Mouse (Mus musculus): ENCODE measurements around the gene Thsd1. TPM values are rescaled to one million over a fixed set of nuclear protein-coding genes. Genes with fewer than 3 reads are reported as not detected.

Thsd1 gene
- polyA plus RNA-seq (2014; fragmentation: Nextera tagmentation; extraction: Ambion mirVana): 17.3 and 17.8 TPM in 2 replicates

DNA sequence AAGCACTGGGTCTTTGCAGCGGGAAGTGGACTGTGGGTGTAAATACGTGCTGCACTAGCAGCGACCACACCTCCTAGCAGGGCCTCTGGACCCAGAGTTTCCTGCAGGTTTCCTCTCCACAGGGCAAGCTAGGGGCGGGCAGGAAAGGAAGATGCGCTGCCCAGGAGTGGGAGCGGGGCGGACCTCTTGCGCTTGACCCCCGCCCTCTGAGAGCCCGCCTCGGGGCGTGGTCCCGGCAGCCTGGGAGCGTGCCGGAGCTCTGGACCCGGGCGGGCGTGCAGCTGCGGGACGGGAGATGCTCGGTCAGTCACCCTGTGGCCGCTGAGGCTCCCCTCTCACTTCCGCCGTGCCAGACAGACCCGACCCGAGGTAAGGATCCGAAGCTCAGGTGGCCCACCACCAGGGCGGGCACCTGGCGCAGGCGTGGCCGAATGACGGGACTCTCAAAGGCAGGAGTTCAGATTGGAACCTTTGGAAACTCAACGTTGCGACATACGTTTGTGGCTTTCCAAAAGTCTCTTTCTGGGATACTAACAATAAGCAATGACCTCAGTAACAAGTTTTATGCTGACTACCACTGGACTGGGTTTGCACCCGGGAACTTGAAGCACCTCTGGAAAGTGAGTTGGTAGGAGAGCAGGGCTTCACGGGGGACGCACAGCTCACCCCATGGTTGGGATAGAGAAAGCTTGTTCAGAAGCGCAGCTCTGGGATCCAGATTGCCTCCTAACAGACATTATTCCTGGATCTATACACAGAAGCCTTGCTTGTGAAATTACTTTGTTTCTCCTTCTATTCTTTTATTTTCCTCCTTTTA is at the start of gene Thsd1:
TSS of gene Thsd1 (plus strand) at position 253 of the 817 bp plus-strand sequence.
- no peaks in the 10 kb centered on the region for H3K36me3 ChIP-seq (ENCODE audit: control insufficient read depth, insufficient read depth, low read length)
- H3K9me3 ChIP-seq (ENCODE audit: control insufficient read depth, low read length): no peaks in the 10 kb centered on the region
- WGBS: 1% methylated on average over 36 of the region's 39 CpGs
- peak; percentile 92 for ATAC-seq (ENCODE audit: insufficient number of reproducible peaks, insufficient read depth, low FRiP score, low read depth)
- peak within 1 kb of the TSS; percentile 69 to 73 for H3K4me3 ChIP-seq (ENCODE audit: control insufficient read depth in 1 of 2, insufficient read depth in 1 of 2, low read depth in 1 of 2, low read length in 2 of 2)
- peaks cover 4% of the 10 kb centered on the region; the same call in 1 of the 2 replicates for H3K27me3 ChIP-seq (ENCODE audit: control insufficient read depth, insufficient read depth, low read length)
- H3K27ac ChIP-seq (replicated peaks in 1 of 2; ENCODE audit: control insufficient read depth in 1 of 2, insufficient read depth in 1 of 2, low read depth in 2 of 2, low read length in 2 of 2): peak within 1 kb of the TSS; percentile 66 to 70
- H3K4me2 ChIP-seq (ENCODE audit: low read length): peak within 1 kb of the TSS; percentile 85
- peak within 1 kb of the TSS; percentile 76 for H3K9ac ChIP-seq (ENCODE audit: low read length)
- no peaks in the 10 kb centered on the region; a peak in 1 of 4 replicates for H3K4me1 ChIP-seq (ENCODE audit: control insufficient read depth in 2 of 2, insufficient read depth in 2 of 2, low read length in 2 of 2)

DNA sequence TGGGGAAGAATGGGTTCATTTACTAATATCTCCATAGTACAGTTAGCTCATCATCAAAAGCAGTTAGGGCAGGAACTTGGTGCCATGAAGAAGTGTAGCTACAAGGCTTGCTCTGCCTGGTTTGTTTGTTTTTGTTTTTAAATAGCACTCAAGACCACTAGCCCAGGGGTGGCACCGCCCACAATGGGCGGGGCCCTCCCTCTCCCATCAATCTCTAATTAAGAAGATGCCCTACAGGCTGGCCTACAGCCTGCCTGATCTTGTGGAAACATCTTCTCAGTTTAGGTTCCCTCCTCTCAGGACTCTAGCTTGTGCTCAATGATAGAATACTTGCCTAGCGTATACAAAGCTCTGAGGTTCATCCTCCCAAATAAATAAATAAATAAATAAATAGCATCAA is 42.2 kb upstream of the Thsd1 start:
- peak overlapping the region; percentile 82 for H3K4me2 ChIP-seq (ENCODE audit: low read length)
- no peaks in the 10 kb centered on the region for H3K27me3 ChIP-seq (ENCODE audit: control insufficient read depth, insufficient read depth, low read length)
- peak overlapping the region in 1 of 2 experiments; percentile 77; a peak in 2 of 4 replicates for H3K27ac ChIP-seq (replicated peaks in 1 of 2; ENCODE audit: control insufficient read depth in 1 of 2, insufficient read depth in 1 of 2, low read depth in 2 of 2, low read length in 2 of 2)
- no peaks in the 10 kb centered on the region for H3K36me3 ChIP-seq (ENCODE audit: control insufficient read depth, insufficient read depth, low read length)
- ATAC-seq (ENCODE audit: insufficient number of reproducible peaks, insufficient read depth, low FRiP score, low read depth): 0 out of 2 replicates have a peak, but pooled peaks have one; percentile 7
- 0% methylated on average over 3 of the region's 3 CpGs for WGBS
- peaks cover 2 to 18% of the 10 kb centered on the region in 2 experiments for H3K4me1 ChIP-seq (ENCODE audit: control insufficient read depth in 2 of 2, insufficient read depth in 2 of 2, low read length in 2 of 2)
- H3K9ac ChIP-seq (ENCODE audit: low read length): peak overlapping the region; percentile 79
- H3K9me3 ChIP-seq (ENCODE audit: control insufficient read depth, low read length): no peaks in the 10 kb centered on the region
- peak overlapping the region; percentile 77 to 100 for H3K4me3 ChIP-seq (ENCODE audit: control insufficient read depth in 1 of 2, insufficient read depth in 1 of 2, low read depth in 1 of 2, low read length in 2 of 2)

DNA sequence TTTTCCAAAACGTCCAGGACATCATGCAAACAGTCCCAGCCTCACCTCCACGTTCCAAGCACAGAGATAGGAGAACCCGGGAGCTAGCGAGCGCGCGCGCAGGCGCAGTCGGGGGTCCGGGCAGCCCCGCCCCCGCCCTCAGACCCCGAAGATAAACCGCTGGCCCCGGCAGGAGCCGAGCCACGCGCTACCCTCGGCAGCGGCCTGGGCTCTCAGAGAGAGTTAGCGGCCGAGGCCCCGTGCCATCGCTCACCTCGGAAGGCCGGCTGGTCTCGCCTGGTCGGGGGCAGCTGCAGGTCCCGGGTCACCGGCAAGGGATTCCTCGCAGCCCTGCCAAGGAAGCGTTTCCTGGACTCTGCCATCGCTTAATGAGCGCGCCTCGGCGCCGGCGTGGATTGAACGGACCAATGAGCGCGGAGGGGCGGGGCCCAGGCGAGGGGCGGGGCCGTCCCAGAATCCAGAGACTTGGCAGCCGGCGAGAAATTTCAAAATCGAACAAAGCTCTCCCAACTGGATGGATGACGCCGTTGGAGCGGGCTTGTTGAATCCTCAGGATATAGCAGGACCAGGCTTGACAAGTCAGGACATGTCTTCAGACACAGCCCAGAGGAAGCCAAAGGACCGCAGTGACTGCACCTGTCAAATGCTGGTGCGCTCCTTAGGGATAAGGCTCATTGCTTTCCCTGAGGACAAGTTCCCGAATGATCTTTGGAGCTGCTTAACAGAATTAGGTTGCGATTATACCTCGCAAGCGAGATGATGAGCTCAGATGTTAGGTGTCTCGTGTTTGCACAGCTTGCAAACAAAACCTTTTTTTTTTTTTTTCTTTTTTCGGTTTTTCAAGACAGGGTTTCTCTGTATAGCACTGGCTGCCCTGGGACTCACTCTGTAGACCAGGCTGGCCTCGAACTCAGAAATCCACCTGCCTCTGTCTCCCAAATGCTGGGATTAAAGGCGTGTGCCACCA is 41.4 kb upstream of the Thsd1 start, which contains the start of gene Ckap2:
TSS of gene Ckap2 (minus strand) at position 389 of the 967 bp plus-strand sequence.
- Histone ChIP-seq H3K36me3 (ENCODE audit: control insufficient read depth, insufficient read depth, low read length) (no peaks in the 10 kb centered on the region), H3K4me1 (ENCODE audit: control insufficient read depth in 2 of 2, insufficient read depth in 2 of 2, low read length in 2 of 2) (peaks cover 2 to 14% of the 10 kb centered on the region in 2 experiments), H3K27me3 (ENCODE audit: control insufficient read depth, insufficient read depth, low read length) (no peaks in the 10 kb centered on the region), H3K27ac (replicated peaks in 1 of 2; ENCODE audit: control insufficient read depth in 1 of 2, insufficient read depth in 1 of 2, low read depth in 2 of 2, low read length in 2 of 2) (peak within 1 kb of the TSS; percentile 77 to 91), H3K4me3 (ENCODE audit: control insufficient read depth in 1 of 2, insufficient read depth in 1 of 2, low read depth in 1 of 2, low read length in 2 of 2) (peak within 1 kb of the TSS; percentile 77 to 100), H3K4me2 (ENCODE audit: low read length) (peak within 1 kb of the TSS; percentile 82), H3K9me3 (ENCODE audit: control insufficient read depth, low read length) (no peaks in the 10 kb centered on the region), H3K9ac (ENCODE audit: low read length) (peak within 1 kb of the TSS; percentile 79)
- ATAC-seq (ENCODE audit: insufficient number of reproducible peaks, insufficient read depth, low FRiP score, low read depth): peak; percentile 92
- WGBS: 4% methylated on average over 63 of the region's 63 CpGs

DNA sequence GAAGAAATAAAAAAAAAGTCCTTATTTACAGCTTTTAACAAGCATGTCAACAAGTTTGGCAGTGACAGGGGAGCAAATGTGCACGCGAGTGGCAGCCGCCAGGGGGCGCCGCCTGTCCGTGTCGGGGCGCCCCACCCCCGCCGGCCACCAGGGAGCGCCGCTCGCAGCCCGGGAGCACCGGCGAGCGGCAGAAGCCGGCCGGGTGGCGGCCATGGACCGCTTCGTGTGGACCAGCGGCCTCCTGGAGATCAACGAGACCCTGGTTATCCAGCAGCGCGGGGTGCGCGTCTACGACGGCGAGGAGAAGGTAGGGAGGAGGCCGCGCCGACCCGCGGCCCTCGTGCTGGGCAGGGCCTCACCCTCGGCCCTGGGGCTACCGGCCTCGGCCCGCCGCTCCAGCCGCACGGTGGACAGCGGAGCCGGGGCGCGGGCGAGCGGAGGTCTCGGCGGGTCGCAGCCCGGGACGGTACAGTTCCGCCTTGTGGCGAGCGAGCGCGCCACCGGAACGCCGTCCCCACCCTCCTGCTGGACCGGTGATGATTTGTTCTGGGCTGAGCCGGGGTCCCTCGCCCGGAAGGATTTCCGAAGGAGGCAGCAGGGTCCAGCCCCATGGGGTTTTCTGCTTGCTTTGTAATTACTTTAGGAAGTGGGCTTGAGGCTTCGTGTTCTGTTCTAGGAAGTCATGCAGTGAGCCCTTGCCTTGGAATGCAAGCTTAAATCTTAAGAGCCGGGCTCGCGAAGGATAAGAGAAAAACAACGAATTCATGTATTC is 34.3 kb upstream of the Thsd1 start, which contains the start of gene Vps36:
TSS of gene Vps36 (plus strand) at position 150 of the 772 bp plus-strand sequence.
- Histone ChIP-seq H3K4me3 (ENCODE audit: control insufficient read depth in 1 of 2, insufficient read depth in 1 of 2, low read depth in 1 of 2, low read length in 2 of 2) (peak within 1 kb of the TSS; percentile 81 to 82), H3K36me3 (ENCODE audit: control insufficient read depth, insufficient read depth, low read length) (no peaks in the 10 kb centered on the region), H3K4me1 (ENCODE audit: control insufficient read depth in 2 of 2, insufficient read depth in 2 of 2, low read length in 2 of 2) (peaks cover 2 to 6% of the 10 kb centered on the region in 2 experiments; a peak in 3 of 4 replicates), H3K9ac (ENCODE audit: low read length) (peak within 1 kb of the TSS; percentile 94), H3K4me2 (ENCODE audit: low read length) (peak within 1 kb of the TSS; percentile 72), H3K27me3 (ENCODE audit: control insufficient read depth, insufficient read depth, low read length) (no peaks in the 10 kb centered on the region), H3K9me3 (ENCODE audit: control insufficient read depth, low read length) (no peaks in the 10 kb centered on the region), H3K27ac (replicated peaks in 1 of 2; ENCODE audit: control insufficient read depth in 1 of 2, insufficient read depth in 1 of 2, low read depth in 2 of 2, low read length in 2 of 2) (peak within 1 kb of the TSS; percentile 96 to 98)
- under 1% methylated on average over 73 of the region's 73 CpGs for WGBS
- ATAC-seq (ENCODE audit: insufficient number of reproducible peaks, insufficient read depth, low FRiP score, low read depth): peak; percentile 90

DNA sequence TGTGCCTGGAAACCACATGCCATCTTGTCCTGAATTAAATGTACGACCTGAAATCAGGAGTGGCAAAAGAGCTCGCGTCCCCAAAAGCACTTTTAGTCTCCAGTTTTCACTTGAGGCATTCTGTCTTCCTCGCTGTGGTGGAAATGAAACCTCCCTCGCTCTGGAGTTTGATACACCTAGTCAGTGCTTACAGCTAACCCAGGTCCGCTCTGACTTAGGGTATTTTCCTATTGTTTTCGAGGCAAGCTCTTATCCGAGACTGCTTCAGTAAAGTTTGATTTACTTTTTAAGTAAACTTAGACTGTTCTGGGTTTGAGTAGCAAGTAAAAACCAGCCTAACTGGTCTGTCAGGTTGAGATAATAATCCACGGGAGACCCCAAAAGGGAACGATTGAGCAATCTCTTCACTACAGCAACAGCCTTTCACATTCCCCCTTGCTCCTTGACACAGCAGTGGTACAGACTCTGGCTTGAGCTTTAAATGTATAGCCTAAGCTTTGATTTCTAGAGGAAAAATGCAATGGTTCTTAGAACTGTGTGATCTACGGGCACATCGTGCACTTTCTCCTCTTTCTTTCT is 33.6 kb upstream of the Thsd1 start:
- Histone ChIP-seq H3K4me1 (ENCODE audit: control insufficient read depth in 2 of 2, insufficient read depth in 2 of 2, low read length in 2 of 2) (peaks cover 2 to 6% of the 10 kb centered on the region in 2 experiments; a peak in 3 of 4 replicates), H3K27me3 (ENCODE audit: control insufficient read depth, insufficient read depth, low read length) (no peaks in the 10 kb centered on the region), H3K9ac (ENCODE audit: low read length) (peak overlapping the region; percentile 94), H3K4me3 (ENCODE audit: control insufficient read depth in 1 of 2, insufficient read depth in 1 of 2, low read depth in 1 of 2, low read length in 2 of 2) (peak overlapping the region; percentile 81 to 82), H3K4me2 (ENCODE audit: low read length) (peak overlapping the region; percentile 72), H3K9me3 (ENCODE audit: control insufficient read depth, low read length) (no peaks in the 10 kb centered on the region), H3K27ac (replicated peaks in 1 of 2; ENCODE audit: control insufficient read depth in 1 of 2, insufficient read depth in 1 of 2, low read depth in 2 of 2, low read length in 2 of 2) (peak overlapping the region; percentile 96 to 98), H3K36me3 (ENCODE audit: control insufficient read depth, insufficient read depth, low read length) (no peaks in the 10 kb centered on the region)
- 0 out of 2 replicates have a peak, but pooled peaks have one; percentile 39 for ATAC-seq (ENCODE audit: insufficient number of reproducible peaks, insufficient read depth, low FRiP score, low read depth)
- WGBS: 13% methylated on average over 12 of the region's 12 CpGs

DNA sequence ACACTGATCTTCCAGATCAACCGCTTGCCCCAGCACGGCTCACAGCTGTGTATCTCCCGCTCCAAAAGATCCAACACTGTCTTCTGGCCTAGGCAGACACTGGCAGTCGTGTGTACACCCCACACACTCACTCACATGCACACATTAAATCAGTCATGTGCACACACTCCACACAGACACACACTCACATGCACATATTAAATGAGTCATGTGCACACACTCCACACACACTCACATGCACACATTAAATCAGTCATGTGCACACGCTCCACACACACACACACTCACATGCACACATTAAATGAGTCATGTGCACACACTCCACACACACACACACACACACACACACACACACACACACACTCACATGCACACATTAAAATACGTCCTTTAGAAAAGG is 29.2 kb upstream of the Thsd1 start:
- Histone ChIP-seq H3K4me3 (ENCODE audit: control insufficient read depth in 1 of 2, insufficient read depth in 1 of 2, low read depth in 1 of 2, low read length in 2 of 2) (no peak overlapping the region), H3K27ac (replicated peaks in 1 of 2; ENCODE audit: control insufficient read depth in 1 of 2, insufficient read depth in 1 of 2, low read depth in 2 of 2, low read length in 2 of 2) (no peak overlapping the region), H3K9me3 (ENCODE audit: control insufficient read depth, low read length) (no peaks in the 10 kb centered on the region; the same call in 1 of the 2 replicates), H3K36me3 (ENCODE audit: control insufficient read depth, insufficient read depth, low read length) (peaks cover 32% of the 10 kb centered on the region), H3K4me1 (ENCODE audit: control insufficient read depth in 2 of 2, insufficient read depth in 2 of 2, low read length in 2 of 2) (peaks cover 2 to 6% of the 10 kb centered on the region in 2 experiments; a peak in 3 of 4 replicates), H3K4me2 (ENCODE audit: low read length) (no peak overlapping the region), H3K9ac (ENCODE audit: low read length) (no peak overlapping the region), H3K27me3 (ENCODE audit: control insufficient read depth, insufficient read depth, low read length) (no peaks in the 10 kb centered on the region)
- no peak for ATAC-seq (ENCODE audit: insufficient number of reproducible peaks, insufficient read depth, low FRiP score, low read depth)
- WGBS: 92% methylated on average over 6 of the region's 6 CpGs

Data from heart, embryonic 14.5 days (tissue).